Mouse (Mus musculus) cerebellum, adult 2 months (tissue): ENCODE measurements around the gene Tmcc1.

Experiments used
- CTCF ChIP-seq: fragments of 200-500 bp; IDR thresholded peaks from 2 replicates; pipeline ENCODE4 v1.5.1; 2011; ENCODE audit warnings: low read depth, mild to moderate bottlenecking, control low read depth, low read length, moderate library complexity, borderline replicate concordance; ENCODE audit not compliant: insufficient read depth
- POLR2A ChIP-seq: fragments of 200-500 bp; IDR thresholded peaks from 2 replicates; pipeline ENCODE4 v1.6.1; 2011; ENCODE audit warnings: low read length, control low read depth, borderline replicate concordance; ENCODE audit not compliant: insufficient read depth

DNA sequence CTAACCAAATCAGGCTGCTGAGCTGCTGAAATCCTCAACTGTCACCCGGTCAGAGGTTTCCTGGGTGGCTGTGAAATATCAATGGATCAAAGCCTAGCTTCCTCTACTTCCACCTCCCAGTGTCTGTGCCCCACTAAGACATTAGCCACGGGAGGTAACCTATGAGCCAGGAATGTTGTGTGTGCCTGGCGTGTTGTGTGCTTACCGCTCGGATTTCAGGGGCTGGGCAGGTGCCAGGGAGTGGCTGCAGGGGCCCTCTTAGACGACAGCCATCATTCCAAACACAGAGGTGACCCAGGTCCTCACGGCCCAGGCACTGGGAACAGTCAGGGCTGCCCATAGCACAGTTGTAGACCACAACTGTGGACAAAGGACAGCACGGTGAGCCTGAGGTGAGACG, 224.2 kb downstream of the Tmcc1 start:
- TF ChIP-seq CTCF (no peak), POLR2A (no peak)
